Mouse (Mus musculus): ENCODE results near the gene Ier2. TPM values are rescaled to one million over a fixed set of nuclear protein-coding genes. Genes with fewer than 3 reads are reported as not detected.

Gene Ier2
- polyA plus RNA-seq (2015; fragmentation: Nextera tagmentation; extraction: Ambion mirVana): 79.7 and 83.9 TPM in 2 replicates

DNA sequence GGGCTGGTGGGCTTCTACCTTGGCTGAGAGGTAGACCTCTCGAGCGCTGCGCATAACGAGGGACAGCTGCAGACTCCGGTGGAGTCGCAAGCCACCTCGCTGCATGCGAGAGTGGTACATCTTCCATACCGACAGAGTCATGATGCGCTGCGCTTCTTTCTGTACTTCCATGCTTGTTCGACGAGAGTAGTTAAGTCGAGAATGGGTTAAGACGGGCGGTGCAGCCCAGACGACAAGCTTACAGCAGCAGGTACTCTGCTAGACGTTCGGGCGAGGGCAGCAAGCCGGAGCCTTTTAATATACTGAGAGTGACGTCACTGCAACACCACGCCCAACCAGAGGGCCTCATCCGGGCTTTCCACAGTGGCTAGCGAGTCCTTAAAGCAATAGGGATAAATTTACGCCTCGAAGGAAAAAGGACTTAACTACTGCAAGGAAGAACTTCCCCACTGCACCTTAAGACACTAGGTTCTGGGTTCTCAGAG, at the start of gene Ier2:
TSS of gene Ier2 (minus strand) at position 272 of the 485 bp plus-strand sequence.
- no peaks in the 10 kb centered on the region for H3K27me3 ChIP-seq
- under 1% methylated on average over 27 of the region's 27 CpGs for WGBS
- H3K27ac ChIP-seq (replicated peaks): peak within 1 kb of the TSS; percentile 97
- peak; percentile 86 for ATAC-seq (ENCODE audit: insufficient number of reproducible peaks, low FRiP score, low TSS enrichment, low read depth)
- H3K9ac ChIP-seq: peak within 1 kb of the TSS; percentile 86
- peak within 1 kb of the TSS; percentile 60 for H3K4me3 ChIP-seq (replicated peaks)
- peaks cover 54% of the 10 kb centered on the region for H3K4me1 ChIP-seq
- no peaks in the 10 kb centered on the region for H3K9me3 ChIP-seq (replicated peaks)
- H3K36me3 ChIP-seq: no peaks in the 10 kb centered on the region
- H3K4me2 ChIP-seq (replicated peaks): peak within 1 kb of the TSS; percentile 81

GRCm38 (mm10) chr8:84711933-84712758, 49.5 kb upstream of the Ier2 start:
- H3K4me2 ChIP-seq (replicated peaks): peak overlapping the region; percentile 15; the same call in 1 of the 2 replicates
- ATAC-seq (ENCODE audit: insufficient number of reproducible peaks, low FRiP score, low TSS enrichment, low read depth): peak; percentile 90

GRCm38 (mm10) chr8:84711312-84711711, 48.7 kb upstream of the Ier2 start:
- Histone ChIP-seq H3K4me3 (replicated peaks) (no peak overlapping the region), H3K9ac (no peak overlapping the region), H3K4me1 (peaks cover 86% of the 10 kb centered on the region), H3K36me3 (peaks cover 20% of the 10 kb centered on the region), H3K4me2 (replicated peaks) (no peak overlapping the region), H3K9me3 (replicated peaks) (no peaks in the 10 kb centered on the region), H3K27ac (replicated peaks) (peak overlapping the region; percentile 95), H3K27me3 (peaks cover 23% of the 10 kb centered on the region)
- no peak for ATAC-seq (ENCODE audit: insufficient number of reproducible peaks, low FRiP score, low TSS enrichment, low read depth)
- WGBS: 49% methylated on average over 3 of the region's 3 CpGs

More at GRCm38 (mm10) chr8:84711933-84712758, 49.5 kb upstream of the Ier2 start:
- no peak overlapping the region for H3K9ac ChIP-seq
- peak overlapping the region; percentile 95 for H3K27ac ChIP-seq (replicated peaks)
- H3K36me3 ChIP-seq: peaks cover 26% of the 10 kb centered on the region
- H3K4me3 ChIP-seq (replicated peaks): no peak overlapping the region
- H3K27me3 ChIP-seq: peaks cover 20% of the 10 kb centered on the region
- WGBS: 11% methylated on average over 11 of the region's 11 CpGs
- peaks cover 85% of the 10 kb centered on the region for H3K4me1 ChIP-seq
- H3K9me3 ChIP-seq (replicated peaks): no peaks in the 10 kb centered on the region

- Histone ChIP-seq H3K9me3 (replicated peaks) (no peaks in the 10 kb centered on the region), H3K4me2 (replicated peaks) (no peak overlapping the region), H3K4me1 (peaks cover 86% of the 10 kb centered on the region), H3K9ac (no peak overlapping the region), H3K36me3 (peaks cover 20% of the 10 kb centered on the region), H3K27ac (replicated peaks) (peak overlapping the region; percentile 23; the same call in 1 of the 2 replicates), H3K4me3 (replicated peaks) (no peak overlapping the region), H3K27me3 (peaks cover 29% of the 10 kb centered on the region)
- ATAC-seq (ENCODE audit: insufficient number of reproducible peaks, low FRiP score, low TSS enrichment, low read depth): no peak
- WGBS: 77% methylated on average over 1 of the region's 1 CpGs
Measured at GRCm38 (mm10) chr8:84709931-84710330, 47.3 kb upstream of the Ier2 start.

GRCm38 (mm10) chr8:84708774-84709475, 46.3 kb upstream of the Ier2 start:
- peak; percentile 34 for ATAC-seq (ENCODE audit: insufficient number of reproducible peaks, low FRiP score, low TSS enrichment, low read depth)
- peak overlapping the region; percentile 39; the same call in 1 of the 2 replicates for H3K27ac ChIP-seq (replicated peaks)
- H3K4me3 ChIP-seq (replicated peaks): no peak overlapping the region
- no peaks in the 10 kb centered on the region for H3K9me3 ChIP-seq (replicated peaks)
- WGBS: 17% methylated on average over 12 of the region's 12 CpGs
- peaks cover 25% of the 10 kb centered on the region for H3K36me3 ChIP-seq
- H3K9ac ChIP-seq: no peak overlapping the region
- peaks cover 38% of the 10 kb centered on the region for H3K27me3 ChIP-seq
- no peak overlapping the region for H3K4me2 ChIP-seq (replicated peaks)
- peaks cover 85% of the 10 kb centered on the region for H3K4me1 ChIP-seq

DNA sequence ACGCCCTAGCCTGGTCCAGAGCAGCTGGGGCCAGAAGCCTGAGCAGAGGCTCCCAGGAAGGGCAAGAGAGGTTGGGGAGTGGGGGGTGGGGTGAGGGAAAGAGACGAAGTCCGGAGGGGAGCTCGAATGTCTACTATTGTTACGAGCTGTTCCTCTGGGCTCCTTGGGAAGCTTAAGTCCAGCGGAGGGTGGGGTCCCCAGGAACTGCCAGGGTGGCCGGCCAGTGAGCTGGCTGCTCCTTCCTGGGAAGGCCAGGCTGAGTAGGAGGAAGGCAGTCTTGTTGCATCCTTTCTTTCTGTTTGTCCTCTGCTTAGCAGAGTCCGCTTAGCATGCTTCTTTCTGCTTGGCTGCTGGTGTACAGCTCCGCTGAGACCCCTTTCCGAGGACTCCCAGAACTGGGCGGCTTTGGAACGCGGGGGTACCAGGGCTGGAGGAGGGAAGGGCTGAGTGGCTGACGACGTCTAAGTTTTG, 45.5 kb upstream of the Ier2 start:
- H3K9ac ChIP-seq: no peak overlapping the region
- ATAC-seq (ENCODE audit: insufficient number of reproducible peaks, low FRiP score, low TSS enrichment, low read depth): no peak
- WGBS: 39% methylated on average over 15 of the region's 15 CpGs

GRCm38 (mm10) chr8:84707267-84707883, 44.7 kb upstream of the Ier2 start:
- ATAC-seq (ENCODE audit: insufficient number of reproducible peaks, low FRiP score, low TSS enrichment, low read depth): no peak
- Histone ChIP-seq H3K9me3 (replicated peaks) (no peaks in the 10 kb centered on the region), H3K27me3 (peaks cover 53% of the 10 kb centered on the region), H3K4me3 (replicated peaks) (peak overlapping the region; percentile 21), H3K4me1 (peaks cover 77% of the 10 kb centered on the region), H3K36me3 (peaks cover 22% of the 10 kb centered on the region), H3K4me2 (replicated peaks) (peak overlapping the region; percentile 29), H3K27ac (replicated peaks) (peak overlapping the region; percentile 60; the same call in 1 of the 2 replicates), H3K9ac (no peak overlapping the region)
- 28% methylated on average over 22 of the region's 22 CpGs for WGBS

More for the DNA sequence above, 45.5 kb upstream of the Ier2 start:
- H3K36me3 ChIP-seq: peaks cover 22% of the 10 kb centered on the region
- H3K27ac ChIP-seq (replicated peaks): peak overlapping the region; percentile 60
- H3K9me3 ChIP-seq (replicated peaks): no peaks in the 10 kb centered on the region
- peak overlapping the region; percentile 21; the same call in 1 of the 2 replicates for H3K4me3 ChIP-seq (replicated peaks)
- peaks cover 84% of the 10 kb centered on the region for H3K4me1 ChIP-seq
- H3K27me3 ChIP-seq: peaks cover 46% of the 10 kb centered on the region
- H3K4me2 ChIP-seq (replicated peaks): peak overlapping the region; percentile 29; the same call in 1 of the 2 replicates

- 29% methylated on average over 45 of the region's 45 CpGs for WGBS
- Histone ChIP-seq H3K27ac (replicated peaks) (peak overlapping the region; percentile 60; the same call in 1 of the 2 replicates), H3K4me1 (peaks cover 76% of the 10 kb centered on the region), H3K27me3 (peaks cover 59% of the 10 kb centered on the region), H3K4me3 (replicated peaks) (peak overlapping the region; percentile 21), H3K9ac (no peak overlapping the region), H3K36me3 (peaks cover 22% of the 10 kb centered on the region), H3K9me3 (replicated peaks) (no peaks in the 10 kb centered on the region), H3K4me2 (replicated peaks) (peak overlapping the region; percentile 29)
- ATAC-seq (ENCODE audit: insufficient number of reproducible peaks, low FRiP score, low TSS enrichment, low read depth): no peak
Measured at GRCm38 (mm10) chr8:84706610-84707266, 44.1 kb upstream of the Ier2 start.

DNA sequence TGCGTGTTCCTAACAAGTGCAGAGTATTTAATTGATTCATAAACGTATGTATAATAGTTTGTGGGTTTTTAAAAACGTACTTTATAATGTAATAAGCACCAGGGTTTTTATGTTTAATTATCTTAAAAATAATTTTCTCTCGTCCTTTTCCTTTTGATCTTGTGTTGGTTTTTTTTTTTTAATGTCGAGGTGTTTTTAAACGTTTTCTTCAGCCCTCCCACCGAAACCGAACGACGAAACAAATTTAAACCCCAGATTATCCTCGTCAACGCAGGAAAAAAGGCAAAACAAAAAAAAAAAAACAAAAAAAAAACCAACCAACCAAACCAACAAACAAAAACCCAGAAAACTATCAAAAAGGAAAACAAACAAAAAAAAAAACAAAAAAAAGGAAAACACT, 43.3 kb upstream of the Ier2 start:
- Histone ChIP-seq H3K4me2 (replicated peaks) (peak overlapping the region; percentile 39; the same call in 1 of the 2 replicates), H3K27me3 (peaks cover 59% of the 10 kb centered on the region), H3K9ac (no peak overlapping the region), H3K4me3 (replicated peaks) (peak overlapping the region; percentile 23; the same call in 1 of the 2 replicates), H3K36me3 (peaks cover 22% of the 10 kb centered on the region), H3K9me3 (replicated peaks) (no peaks in the 10 kb centered on the region), H3K27ac (replicated peaks) (no peak overlapping the region), H3K4me1 (peaks cover 74% of the 10 kb centered on the region)
- no peak for ATAC-seq (ENCODE audit: insufficient number of reproducible peaks, low FRiP score, low TSS enrichment, low read depth)
- 32% methylated on average over 12 of the region's 12 CpGs for WGBS
